Mouse (Mus musculus): ENCODE measurements at regions not wholly inside any gene's neighbourhood (a gene's known extent, or its start where the extent isn't known, plus 50 kb on each side); places are given as distances from the start of the nearest gene placed in this dataset.

- DNase-seq = no peak
These were observed 569.0 kb upstream of the Intu start for GRCm38 (mm10) chr3:39961836-39962640.

DNA sequence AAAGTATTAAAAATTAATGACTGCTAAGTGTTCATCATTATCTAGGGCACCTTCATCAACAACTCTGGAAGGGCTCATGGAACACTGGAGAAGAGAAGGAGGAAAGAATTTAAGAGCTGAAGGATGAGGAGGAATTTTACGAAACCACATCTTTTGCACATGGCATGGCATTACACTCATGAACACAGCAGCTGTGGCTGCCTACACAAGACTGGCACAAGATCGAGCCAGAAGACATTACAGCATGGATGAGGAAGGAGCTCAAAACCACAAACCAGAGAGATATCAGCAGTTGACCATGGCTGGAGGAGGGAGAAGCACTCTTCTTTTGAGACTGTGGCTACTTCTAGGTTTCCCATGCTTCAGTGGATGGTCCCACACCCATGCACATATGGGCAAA is 565.7 kb upstream of the Intu start:
- no peak for DNase-seq

DNA sequence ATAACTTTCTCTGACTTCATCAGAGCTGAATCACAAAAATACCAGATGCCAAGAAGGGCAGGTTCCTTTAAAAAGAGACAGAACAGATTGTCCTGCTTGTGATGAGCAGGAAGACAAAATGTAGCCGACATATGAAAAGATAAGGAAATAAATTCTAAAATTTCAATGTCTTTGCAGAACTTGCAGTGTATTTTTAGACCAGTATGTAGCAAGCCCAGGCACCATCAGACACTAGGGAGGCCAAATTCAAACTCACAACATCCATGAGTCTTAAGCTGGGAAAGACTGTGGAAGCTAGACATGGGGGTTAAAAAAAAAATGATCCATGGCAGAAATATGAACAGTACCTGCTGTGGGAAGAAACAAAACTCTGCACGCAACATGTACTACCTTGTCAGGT is 564.7 kb upstream of the Intu start:
- DNase-seq = no peak

GRCm38 (mm10) chr3:39976937-39977336 is 554.1 kb upstream of the Intu start:
- DNase-seq = no peak

DNA sequence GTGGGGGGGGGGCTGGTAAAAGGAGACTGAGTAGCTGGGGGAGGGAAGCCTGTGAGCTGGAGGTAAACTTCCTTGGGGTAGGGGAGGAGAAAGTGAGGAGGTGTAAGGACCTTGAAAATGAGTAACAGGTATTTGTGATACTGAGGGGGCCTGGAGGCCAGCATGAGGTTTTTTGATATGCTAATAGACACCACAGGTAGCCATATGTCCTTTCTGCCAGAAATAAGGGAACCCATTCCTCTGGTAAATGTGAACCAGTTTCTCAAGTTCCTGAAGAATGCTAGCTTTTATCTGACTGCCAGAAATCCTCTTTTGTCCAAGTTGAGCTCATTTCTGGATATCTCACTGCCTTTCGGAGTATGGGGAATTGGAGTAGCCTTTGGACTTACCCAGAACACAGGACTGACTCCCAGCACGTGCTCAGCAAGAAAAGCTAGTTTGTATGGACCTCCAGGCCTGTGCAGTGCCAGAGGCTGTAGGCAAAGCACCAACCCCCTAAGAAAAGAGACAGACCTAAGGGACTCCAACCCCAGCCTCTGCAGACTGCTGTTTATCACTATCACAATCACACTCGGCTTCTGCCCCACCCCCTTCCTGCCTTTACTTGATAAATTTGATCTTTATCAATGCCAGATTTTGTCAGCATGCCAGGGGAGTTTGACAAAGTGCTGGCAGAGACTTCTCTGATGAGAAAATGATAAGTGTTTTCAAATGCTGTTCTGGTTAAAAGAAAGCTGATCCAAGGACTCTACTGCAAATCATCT is 552.0 kb upstream of the Intu start:
- DNase-seq = no peak

DNA sequence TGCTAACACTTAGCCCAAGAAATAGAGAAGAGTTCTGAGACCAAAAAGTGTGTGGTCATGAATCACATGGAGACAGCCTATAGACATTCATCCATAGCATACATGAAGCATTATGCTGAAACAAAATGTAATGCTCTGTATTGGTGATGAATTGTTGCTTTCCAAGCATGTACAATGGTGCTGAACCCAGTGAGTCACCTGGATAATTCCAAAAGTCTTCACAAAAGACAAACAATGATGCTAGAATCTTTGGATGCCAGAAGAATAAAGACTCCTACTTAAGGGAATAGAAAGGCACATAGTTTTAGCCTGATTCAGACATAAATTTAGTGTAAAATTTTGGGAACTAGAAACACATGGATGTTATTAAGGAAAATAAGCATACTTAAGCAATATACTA is 548.4 kb upstream of the Intu start:
- DNase-seq = no peak

GRCm38 (mm10) chr3:39987710-39988109 is 543.4 kb upstream of the Intu start:
- no peak for DNase-seq

DNA sequence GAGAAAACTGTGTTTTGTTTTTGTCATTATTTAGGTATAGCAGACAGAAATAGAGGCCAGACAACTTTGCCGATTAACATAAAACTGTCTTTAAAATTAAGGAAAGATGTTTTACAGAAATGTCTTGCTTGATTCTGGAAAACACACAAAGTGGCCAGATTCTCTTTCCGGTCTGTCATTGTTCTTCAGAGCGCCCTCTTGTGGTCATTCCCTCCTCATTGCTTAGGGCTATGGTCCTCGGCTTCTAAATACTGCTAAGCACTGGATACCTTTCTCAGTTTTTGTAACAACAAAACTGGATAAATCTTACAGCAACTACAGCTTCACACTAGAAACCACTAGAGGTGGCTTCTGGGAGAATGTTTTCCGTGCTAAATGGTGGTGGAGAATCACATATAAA is 532.5 kb upstream of the Intu start:
- no peak for DNase-seq

DNA sequence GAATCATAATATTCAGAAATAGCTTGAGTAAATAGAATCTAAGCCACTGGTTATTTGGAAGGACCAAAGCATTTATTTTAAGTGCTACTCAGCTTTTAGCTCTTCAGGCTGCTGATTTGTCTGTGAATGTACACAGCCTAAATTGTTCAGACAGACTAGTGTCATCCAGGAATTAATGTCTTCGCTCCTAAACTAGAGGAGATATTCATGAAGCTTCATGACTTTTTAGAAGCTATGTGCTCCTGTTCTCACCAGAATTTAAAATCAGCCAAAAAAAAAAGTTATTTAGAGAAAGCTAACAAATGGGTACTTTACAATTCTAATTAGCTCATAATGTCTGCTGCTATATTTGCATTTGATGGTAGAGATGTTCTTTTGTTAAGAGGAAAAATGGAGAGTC is 531.2 kb upstream of the Intu start:
- no peak for DNase-seq

GRCm38 (mm10) chr3:40002838-40003237 is 528.2 kb upstream of the Intu start:
- DNase-seq = no peak

DNA sequence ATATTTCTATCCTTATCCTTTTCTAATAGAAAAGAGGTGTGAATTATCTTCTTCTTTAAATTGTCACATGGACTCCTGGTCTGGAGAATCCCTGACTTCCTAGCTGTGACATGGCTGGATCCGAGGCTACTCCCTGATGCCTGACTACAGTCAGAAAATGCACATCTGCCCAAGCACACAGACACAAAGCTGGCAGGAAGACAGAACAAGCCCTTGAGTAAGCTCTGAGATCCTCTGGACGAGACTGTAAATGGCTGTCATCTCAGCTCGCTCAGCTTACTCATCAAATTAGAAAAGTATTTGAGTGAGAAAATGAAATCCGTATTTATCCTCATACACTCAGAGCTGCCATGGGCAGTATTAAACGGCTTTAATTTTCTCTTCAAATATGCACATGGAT is 521.0 kb upstream of the Intu start:
- DNase-seq = no peak

- DNase-seq = no peak
These were observed 509.4 kb upstream of the Intu start for GRCm38 (mm10) chr3:40021682-40022081.

DNA sequence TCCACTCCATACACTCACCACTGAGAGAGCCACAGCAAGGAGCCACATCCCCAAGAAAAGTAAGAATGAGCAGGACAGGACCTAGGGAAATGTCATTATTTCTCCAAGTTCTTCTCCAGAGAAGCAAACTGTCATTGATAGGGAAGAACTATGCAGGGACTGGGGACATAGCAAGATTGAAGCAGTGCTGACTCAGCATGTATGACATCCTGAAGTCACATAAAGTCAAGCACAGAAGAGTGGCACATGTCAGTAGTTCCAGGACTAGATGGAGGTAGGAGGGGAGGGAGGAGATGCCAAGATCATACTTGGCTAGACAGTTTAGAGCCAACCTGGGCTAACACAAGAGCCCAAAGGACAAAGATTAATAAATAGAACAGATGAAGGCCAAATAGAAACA is 503.4 kb upstream of the Intu start:
- DNase-seq = no peak

DNA sequence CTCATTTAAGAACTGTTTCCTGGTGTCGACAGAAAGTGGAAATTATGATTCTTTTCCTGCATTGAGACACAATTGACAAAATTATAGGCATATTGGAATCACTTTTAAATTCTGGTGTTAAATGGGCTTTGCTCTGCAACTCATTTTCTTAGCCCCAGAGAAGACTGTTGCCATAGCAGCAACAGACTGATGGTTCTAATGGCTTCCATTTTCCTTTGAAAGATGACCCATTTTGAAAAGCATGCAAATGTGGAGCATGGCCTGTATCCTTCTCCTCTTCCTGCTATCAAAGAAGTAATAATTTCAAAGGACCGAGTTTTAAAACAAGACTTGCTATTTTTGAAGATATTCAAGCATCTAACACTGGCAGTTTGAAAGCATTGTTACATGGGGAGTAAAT is 494.9 kb upstream of the Intu start:
- no peak for DNase-seq

GRCm38 (mm10) chr3:40049721-40050120 is 481.4 kb upstream of the Intu start:
- DNase-seq = no peak

DNA sequence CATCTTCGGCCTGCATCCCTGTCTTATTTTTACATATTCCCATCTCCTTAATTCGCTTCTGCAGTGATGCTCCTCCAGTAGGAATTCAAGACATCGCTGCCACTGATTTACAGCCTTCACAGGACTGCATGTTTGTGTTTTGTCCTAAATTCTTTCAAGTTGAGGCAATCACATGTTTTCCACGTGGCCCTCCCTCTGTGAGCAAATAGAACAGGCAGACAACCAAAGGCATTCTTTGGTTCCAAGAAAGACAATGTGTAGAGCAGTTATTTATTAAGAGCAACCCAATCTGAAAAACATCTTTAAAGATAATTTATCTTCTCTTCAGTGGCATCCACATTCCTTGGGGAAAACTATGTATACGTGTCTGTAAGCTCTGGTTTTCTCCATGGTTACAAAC is 472.8 kb upstream of the Intu start:
- no peak for DNase-seq

GRCm38 (mm10) chr3:40058719-40059420 is 472.2 kb upstream of the Intu start:
- no peak for DNase-seq

DNA sequence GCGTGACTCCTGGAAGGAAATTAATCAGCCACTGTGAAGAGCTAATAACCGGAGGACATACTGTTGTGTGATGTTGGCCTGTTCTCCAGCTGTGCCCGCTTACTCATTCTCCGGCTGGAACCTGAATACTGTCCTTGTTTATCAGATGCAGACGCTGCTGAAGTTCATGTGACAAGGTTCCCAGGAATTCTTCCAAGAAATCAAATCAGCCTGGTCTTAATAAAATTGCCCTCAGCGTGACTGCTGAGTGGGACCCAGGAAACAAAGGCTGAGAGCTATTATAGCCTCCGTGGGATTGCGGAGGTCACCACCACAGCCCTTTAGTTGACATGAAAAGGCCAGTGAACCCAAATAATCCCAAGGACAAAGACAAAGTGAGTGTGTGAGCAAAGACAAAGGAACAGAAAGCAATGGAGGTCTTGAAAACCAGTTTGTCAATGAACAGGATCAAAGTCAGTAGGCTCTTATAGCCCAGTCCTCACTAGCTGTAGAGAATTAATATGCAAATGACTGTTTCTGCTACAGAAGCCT is 460.9 kb upstream of the Intu start:
- DNase-seq = no peak

- DNase-seq = no peak
These were observed 454.3 kb upstream of the Intu start for GRCm38 (mm10) chr3:40076824-40077223.

DNA sequence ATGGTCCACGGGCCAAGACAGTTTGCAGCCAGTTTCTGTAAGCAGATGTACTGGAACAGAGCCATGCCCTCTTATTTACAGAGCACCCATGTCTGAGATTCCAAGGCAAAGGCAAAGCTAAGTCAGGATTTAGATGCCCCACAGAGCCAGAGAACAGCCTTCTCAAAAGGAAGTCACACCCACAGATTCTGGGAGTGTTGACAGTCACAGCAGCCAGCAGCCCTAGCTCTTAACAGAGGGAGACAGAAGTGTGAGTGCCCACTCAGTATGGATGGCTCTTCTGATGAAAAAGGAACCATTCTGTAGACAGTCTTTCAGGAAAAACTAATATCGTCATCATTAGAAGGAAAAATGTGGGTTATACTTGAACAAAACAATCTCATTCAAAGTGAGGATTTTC is 446.0 kb upstream of the Intu start:
- no peak for DNase-seq

DNA sequence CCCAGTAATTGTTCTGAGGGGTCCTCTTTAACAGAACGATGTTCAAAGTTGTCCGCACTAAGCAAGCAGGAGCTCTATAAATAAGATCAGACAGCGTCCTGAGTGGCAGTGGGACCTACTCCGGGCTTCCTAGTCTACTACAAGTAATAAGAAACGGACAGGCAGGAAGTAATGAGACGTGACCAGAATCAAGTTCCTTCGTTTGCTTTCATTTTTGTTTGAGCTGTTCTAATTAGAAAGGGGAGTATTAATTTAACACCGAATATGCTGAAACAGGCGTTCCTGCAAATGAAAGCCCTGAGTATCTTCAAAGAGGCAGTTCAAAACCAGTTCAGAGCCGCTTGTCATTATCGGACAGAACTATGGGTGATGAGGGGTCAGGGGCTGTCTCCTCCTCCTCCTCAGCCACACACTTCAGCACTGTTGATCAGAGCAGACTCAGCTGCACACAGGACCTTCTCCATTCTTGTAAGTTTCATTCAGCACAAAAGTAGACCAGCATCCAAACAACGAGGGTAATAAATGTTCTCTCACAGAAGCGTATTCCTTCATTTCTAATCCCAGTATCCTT is 439.2 kb upstream of the Intu start:
- DNase-seq = no peak

GRCm38 (mm10) chr3:40092765-40093368 is 438.2 kb upstream of the Intu start:
- DNase-seq = no peak

DNA sequence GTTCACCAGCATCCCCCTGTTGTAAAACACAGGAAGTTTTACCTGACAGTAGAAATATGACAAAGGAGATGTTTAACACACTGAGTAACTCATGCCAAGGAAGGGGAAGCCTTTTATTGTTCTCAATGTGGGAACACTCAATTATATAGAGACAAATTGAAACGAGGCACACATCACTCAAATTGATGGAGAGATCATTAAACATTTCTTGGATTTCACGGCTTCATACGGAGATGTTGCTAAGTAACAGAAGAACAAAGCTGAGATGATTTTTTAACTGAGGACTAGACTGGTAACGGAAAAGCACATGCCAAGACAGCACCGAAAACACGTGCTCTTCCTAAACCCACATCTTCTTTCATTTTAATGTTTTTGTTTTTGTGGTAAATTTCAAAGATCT is 437.0 kb upstream of the Intu start:
- no peak for DNase-seq

All from cerebellum, adult 11-12 months (tissue).